In the genomic region with DNA sequence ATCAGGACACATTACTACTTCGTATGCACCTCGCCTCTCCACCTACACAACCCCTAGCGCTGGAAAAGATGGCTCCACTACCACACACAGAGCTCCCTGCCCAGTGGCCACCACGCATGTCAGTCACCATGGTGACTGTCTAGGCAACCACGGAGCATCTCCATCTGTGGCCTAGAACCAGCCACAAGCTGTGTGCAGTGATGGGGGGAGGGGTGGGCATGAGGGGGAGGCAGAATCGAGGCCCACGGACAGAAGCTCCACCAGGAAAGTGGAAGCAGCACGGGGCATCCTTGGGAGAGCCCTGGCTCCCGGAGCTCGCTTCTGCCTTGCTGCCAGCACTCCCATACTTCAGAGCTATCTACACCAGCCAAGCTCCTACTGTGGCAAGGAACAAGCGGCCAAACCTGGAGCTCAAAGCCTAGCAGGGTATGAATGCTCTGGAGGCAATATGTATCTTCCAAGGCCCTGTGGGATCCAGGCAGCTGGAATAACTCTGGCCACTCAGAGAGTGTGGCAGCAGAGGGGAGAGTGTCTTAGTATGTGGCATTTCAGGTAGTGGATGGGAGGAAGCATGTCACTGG, we compare ENCODE assay signal across 12 mouse cellular contexts. TPM values are rescaled to one million over a fixed set of nuclear protein-coding genes. Genes with fewer than 3 reads are reported as not detected.
DNase-seq lines count a peak whose midpoint lies in the region; ATAC-seq and TF ChIP-seq lines count a peak whose summit lies in the region.
"Had no signal": no experiment of that assay in that cellular context is flagged by ENCODE, and none has a peak within 500 bp of the region (broad histone marks: within the 10 kb centered on the region; RNA-seq: fewer than 3 reads in every experiment).

No protein-coding gene starts in this region.

- H3K36me3 ChIP-seq in hindbrain, postnatal 0 days (ENCODE audit: insufficient read depth, low read length): no peaks in the 10 kb centered on the region; the same call in 1 of the 2 replicates
- peaks cover 8% of the 10 kb centered on the region; the same call in 1 of the 2 replicates for H3K36me3 ChIP-seq in hindbrain, embryonic 16.5 days (ENCODE audit: control insufficient read depth, insufficient read depth, low read length)

- WGBS in hindbrain, postnatal 0 days: 46% methylated on average over 11 of the region's 11 CpGs
- 65% methylated on average over 11 of the region's 11 CpGs for WGBS in hindbrain, embryonic 16.5 days

- H3K9ac ChIP-seq in hindbrain, postnatal 0 days (replicated peaks; ENCODE audit: low read length): no peak overlapping the region
- no peak overlapping the region for H3K9ac ChIP-seq in hindbrain, embryonic 16.5 days (ENCODE audit: low read depth, low read length)
- H3K9ac ChIP-seq: embryonic facial prominence, embryonic 15.5 days; hindbrain, embryonic 12.5 days had no signal

- H3K27ac ChIP-seq in hindbrain, postnatal 0 days: no peak overlapping the region
- no peak overlapping the region for H3K27ac ChIP-seq in hindbrain, embryonic 16.5 days (ENCODE audit: low read depth, low read length)
- H3K27ac ChIP-seq: embryonic facial prominence, embryonic 15.5 days; hindbrain, embryonic 12.5 days had no signal

- H3K9me3 ChIP-seq in hindbrain, postnatal 0 days (ENCODE audit: low read length): no peaks in the 10 kb centered on the region
- H3K9me3 ChIP-seq in hindbrain, embryonic 16.5 days (ENCODE audit: control insufficient read depth, low read length): no peaks in the 10 kb centered on the region
- H3K9me3 ChIP-seq: embryonic facial prominence, embryonic 15.5 days; hindbrain, embryonic 12.5 days had no signal

- DNase-seq in hindbrain, postnatal 0 days (ENCODE audit: low spot score): peak; percentile 50
- peak; percentile 77 for DNase-seq in cerebellum, adult 9-10 months
- peak; percentile 69 to 82 for DNase-seq in layer of hippocampus, adult 8-10 months (ENCODE audit: low spot score in 2 of 2)
- peak; percentile 71 for DNase-seq in right cerebral cortex, postnatal 14 days
- no peak for DNase-seq in Muller cell, postnatal 12 days (ENCODE audit: inconsistent ontology term)
- no peak for DNase-seq in gastrocnemius, postnatal 4 days (ENCODE audit: low spot score in 2 of 2)
- no peak for DNase-seq in kidney, adult 8-10 months

- peak; percentile 68 for ATAC-seq in hindbrain, postnatal 0 days
- no peak for ATAC-seq in hindbrain, embryonic 16.5 days

- H3K4me3 ChIP-seq in hindbrain, postnatal 0 days (ENCODE audit: low read length): no peak overlapping the region
- no peak overlapping the region for H3K4me3 ChIP-seq in hindbrain, embryonic 16.5 days (ENCODE audit: low read length)
- H3K4me3 ChIP-seq: embryonic facial prominence, embryonic 15.5 days; hindbrain, embryonic 12.5 days; myocyte had no signal

- H3K4me1 ChIP-seq in hindbrain, postnatal 0 days (ENCODE audit: insufficient read depth, low read length): peaks cover 16% of the 10 kb centered on the region; the same call in 1 of the 2 replicates
- H3K4me1 ChIP-seq in hindbrain, embryonic 16.5 days (ENCODE audit: control insufficient read depth, insufficient read depth, low read depth, low read length): peaks cover 14% of the 10 kb centered on the region

- no peak for TF ChIP-seq CTCF in hindbrain, postnatal 0 days (IDR thresholded peaks at IDR 0.05; ENCODE audit: low read depth)

- no peaks in the 10 kb centered on the region for H3K27me3 ChIP-seq in hindbrain, postnatal 0 days (ENCODE audit: insufficient read depth, low read length)
- no peaks in the 10 kb centered on the region for H3K27me3 ChIP-seq in hindbrain, embryonic 16.5 days (replicated peaks; ENCODE audit: control insufficient read depth, insufficient read depth, low read length)
- H3K27me3 ChIP-seq: embryonic facial prominence, embryonic 15.5 days; hindbrain, embryonic 12.5 days had no signal

- H3K4me2 ChIP-seq in hindbrain, postnatal 0 days (ENCODE audit: low read depth, low read length): no peak overlapping the region
- H3K4me2 ChIP-seq in hindbrain, embryonic 16.5 days (ENCODE audit: low read length): no peak overlapping the region
- H3K4me2 ChIP-seq: embryonic facial prominence, embryonic 15.5 days; hindbrain, embryonic 12.5 days; liver, embryonic 11.5 days had no signal

RNA-seq across cellular contexts. Expression of a gene that starts 47.1 kb away (rescaled TPM):
- 46.8 and 48.2 TPM in 2 replicates for total RNA-seq in hindbrain, postnatal 0 days (2014; rRNA removed)
- polyA plus RNA-seq in hindbrain, postnatal 0 days (2015; fragmentation: Nextera tagmentation; extraction: Ambion mirVana): 50.4 and 50.5 TPM in 2 replicates
- polyA plus RNA-seq in hindbrain, embryonic 16.5 days (2015; fragmentation: Nextera tagmentation; extraction: Ambion mirVana): 76.5 and 86.9 TPM in 2 replicates
- total RNA-seq in layer of hippocampus, adult 8-10 months (2022): 10 to 100 TPM; 34.9 to 44.0 (median 40.9) TPM
- 10 to 100 TPM; 31.9 to 37.1 TPM for total RNA-seq in gastrocnemius, postnatal 4 days (2021)

RNA-seq across cellular contexts. Expression of a gene that starts 52.3 kb away (rescaled TPM):
- 41.6 and 53.9 TPM in 2 replicates for total RNA-seq in hindbrain, postnatal 0 days (2014; rRNA removed)
- 127 and 149 TPM in 2 replicates for polyA plus RNA-seq in hindbrain, postnatal 0 days (2015; fragmentation: Nextera tagmentation; extraction: Ambion mirVana)
- polyA plus RNA-seq in hindbrain, embryonic 16.5 days (2015; fragmentation: Nextera tagmentation; extraction: Ambion mirVana): 152 and 155 TPM in 2 replicates
- 100 to 1,000 TPM; 105 to 134 (median 117) TPM for total RNA-seq in layer of hippocampus, adult 8-10 months (2022)
- 10 to 100 TPM; 79.8 to 93.9 TPM for total RNA-seq in gastrocnemius, postnatal 4 days (2021)

RNA-seq across cellular contexts. Expression of a gene that starts 59.9 kb away (rescaled TPM):
- total RNA-seq in hindbrain, postnatal 0 days (2014; rRNA removed): 5.1 and 9.9 TPM in 2 replicates
- 2.1 and 2.6 TPM in 2 replicates for polyA plus RNA-seq in hindbrain, postnatal 0 days (2015; fragmentation: Nextera tagmentation; extraction: Ambion mirVana)
- 3.7 and 4.2 TPM in 2 replicates for polyA plus RNA-seq in hindbrain, embryonic 16.5 days (2015; fragmentation: Nextera tagmentation; extraction: Ambion mirVana)
- 1 to 10 TPM; 4.4 to 6.4 (median 5.9) TPM for total RNA-seq in layer of hippocampus, adult 8-10 months (2022)
- under 1 TPM; 0.70 to 0.81 TPM for total RNA-seq in gastrocnemius, postnatal 4 days (2021)

Comparison
In these comparisons a context has a peak if more than half of its experiments do, and no peak if none do; other contexts are left out.
1. DNase-seq: peak in hindbrain, postnatal 0 days (single experiment), cerebellum, adult 9-10 months (single experiment), layer of hippocampus, adult 8-10 months (2 of 2) and right cerebral cortex, postnatal 14 days (single experiment); none in Muller cell, postnatal 12 days (single experiment), gastrocnemius, postnatal 4 days (0 of 2) and kidney, adult 8-10 months (0 of 2).